Mouse (Mus musculus) heart, adult 18-20 months (tissue): ENCODE data around the gene Rab5c. TPM values are rescaled to one million over a fixed set of nuclear protein-coding genes. Genes with fewer than 3 reads are reported as not detected.

Source experiments
- DNase-seq, 2 experiments: peaks; one replicate each; pipeline ENCODE4 v3.0.0; 2021 to 2022; ENCODE audit warnings: mixed read lengths in 1 of 2
- long read RNA-seq, 2 experiments: library from polyadenylated mRNA; stranded (forward); transcript quantifications; one replicate each; pipeline ENCODE4 v2.0.0; 2021
- total RNA-seq, 2 experiments: library from RNA; stranded (reverse); gene quantifications; 2 replicates each; pipeline ENCODE4 v1.2.3; 2021

The Rab5c gene
- total RNA-seq, result 10 to 100 TPM; 53.9 to 59.8 TPM
- long read RNA-seq, experiment 1, partial matches to known transcripts, result 1 of 8 reads
- long read RNA-seq, experiment 1, other reads (novel, unspliced or antisense), result 3 of 8 reads
- long read RNA-seq, experiment 2, partial matches to known transcripts, result 2 of 8 reads
- long read RNA-seq, experiment 2, other reads (novel, unspliced or antisense), result 4 of 8 reads

DNA sequence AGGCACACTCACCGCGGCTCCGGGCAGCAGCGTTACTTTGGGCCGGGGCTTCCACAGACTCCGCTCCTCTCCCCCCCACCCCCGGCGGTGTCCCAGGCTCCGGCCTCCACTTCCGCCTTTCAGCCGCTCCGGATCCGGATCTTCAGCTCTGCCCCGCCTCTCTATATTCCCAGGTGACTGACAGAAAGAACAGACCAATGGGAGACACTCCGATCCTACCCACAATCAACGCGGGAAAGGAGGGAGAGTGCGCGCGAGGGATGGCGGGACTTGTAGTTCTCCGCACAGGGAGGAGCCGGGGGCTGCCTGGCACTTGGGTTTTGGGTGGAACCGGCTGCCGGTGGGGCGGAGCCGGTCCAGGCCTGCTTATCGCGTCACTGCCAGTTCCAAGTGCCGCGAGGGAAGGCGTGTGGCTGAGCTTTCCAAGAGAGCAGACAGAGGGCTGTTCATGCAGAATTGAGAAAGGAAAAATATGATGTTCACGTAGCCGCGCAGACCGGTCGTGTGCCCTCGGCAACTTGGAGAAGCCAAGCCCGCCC lies at the start of gene Rab5c:
Gene Rab5c (minus strand): TSS at position 150 of the 539 bp plus-strand sequence.
- peak; percentile 99 to 100 for DNase-seq

DNA sequence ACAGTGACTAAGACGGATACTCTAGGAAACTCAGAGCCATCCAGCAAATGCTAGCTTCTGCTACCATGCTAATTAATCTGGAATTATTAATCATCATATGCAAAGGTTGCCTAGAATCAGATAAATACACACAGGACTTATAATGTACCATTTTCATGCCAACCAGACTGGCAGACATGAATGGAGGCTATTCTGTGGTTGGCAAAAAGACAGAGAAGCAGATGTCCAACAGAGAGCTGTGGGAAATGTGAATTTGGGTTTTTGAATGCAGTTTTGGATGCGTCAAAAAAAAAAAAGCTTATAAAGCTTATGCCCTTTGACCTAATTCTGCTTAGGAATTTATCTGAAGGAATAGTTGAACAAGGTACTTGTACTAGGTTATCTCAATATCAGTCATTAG lies 47.8 kb upstream of the Rab5c start:
- DNase-seq, result no peak

- DNase-seq, result no peak
Measured at GRCm38 (mm10) chr11:100784286-100784685, 46.3 kb upstream of the Rab5c start.

GRCm38 (mm10) chr11:100782568-100782967 lies 44.6 kb upstream of the Rab5c start:
- DNase-seq, result no peak

- peak in 1 of 2 experiments; percentile 36 for DNase-seq
Measured at GRCm38 (mm10) chr11:100781763-100782475, 43.9 kb upstream of the Rab5c start.

GRCm38 (mm10) chr11:100780247-100780646 lies 42.2 kb upstream of the Rab5c start:
- no peak for DNase-seq

- no peak for DNase-seq
Measured at GRCm38 (mm10) chr11:100778069-100778468, 40.1 kb upstream of the Rab5c start.

- DNase-seq, result no peak
Measured at GRCm38 (mm10) chr11:100775921-100776320, 37.9 kb upstream of the Rab5c start.

DNA sequence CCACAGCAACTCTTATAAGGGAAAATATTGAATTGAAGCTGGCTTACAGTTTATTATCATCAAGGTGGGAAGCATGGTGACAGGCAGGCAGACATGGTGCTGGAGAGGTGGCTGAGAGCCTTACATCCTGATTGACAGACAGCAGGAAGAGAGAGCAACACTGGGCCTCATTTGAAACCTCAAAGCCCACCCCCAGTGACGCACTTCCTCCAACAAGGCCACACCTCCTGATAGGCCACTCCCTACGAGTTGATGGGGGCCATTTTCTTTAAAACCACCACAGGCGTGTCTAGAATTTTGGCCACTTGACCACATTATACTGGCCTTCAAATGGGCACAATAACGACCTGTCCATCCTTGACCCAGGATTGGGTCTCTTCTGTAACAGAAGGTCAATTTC lies 36.2 kb upstream of the Rab5c start:
- no peak for DNase-seq

GRCm38 (mm10) chr11:100770646-100771408 lies 32.8 kb upstream of the Rab5c start, which contains the start of gene Ghdc:
Gene Ghdc (minus strand): TSS chr11:100770957.
- DNase-seq, result peak; percentile 92 to 95

DNA sequence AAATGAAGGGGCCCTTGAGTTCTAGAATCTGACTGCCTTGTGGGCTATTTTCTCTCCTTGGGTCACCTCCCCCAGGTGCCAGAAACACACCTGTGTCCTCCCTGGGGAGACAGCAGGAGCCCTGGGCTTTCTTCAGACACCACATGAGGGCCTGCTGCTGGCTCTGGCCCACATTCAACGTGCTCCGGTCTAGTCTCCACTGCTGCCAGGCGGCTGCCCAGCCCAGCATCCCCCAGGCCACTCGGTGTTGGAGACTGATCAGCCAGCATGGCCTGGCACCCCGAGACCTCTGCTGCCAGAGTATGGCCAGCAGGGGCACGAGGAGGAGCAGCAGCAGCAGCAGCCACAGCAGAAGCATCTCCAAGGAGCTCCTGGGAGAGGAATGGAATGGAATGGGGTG lies 32.0 kb upstream of the Rab5c start:
- DNase-seq, result no peak

GRCm38 (mm10) chr11:100767871-100768270 lies 29.9 kb upstream of the Rab5c start:
- DNase-seq, result no peak

DNA sequence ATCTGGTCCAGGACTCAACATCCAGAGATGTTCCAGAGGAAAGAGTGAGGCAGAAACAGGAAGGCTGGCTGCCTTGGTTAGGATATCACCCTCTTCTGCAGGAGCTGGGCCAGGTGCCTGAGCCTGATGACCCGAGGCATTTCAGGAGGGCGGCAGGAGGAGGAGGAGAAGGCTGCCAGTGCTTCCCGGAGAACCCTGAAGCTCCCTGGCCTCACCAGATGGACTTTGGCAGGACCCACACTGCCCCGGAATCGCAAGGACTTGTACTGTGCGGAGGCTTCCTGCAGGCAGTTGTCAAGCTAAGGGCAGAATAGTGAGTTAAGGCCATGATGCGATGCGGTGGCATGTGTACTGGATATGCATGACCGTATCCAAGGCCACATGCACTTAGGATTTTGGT lies 28.7 kb upstream of the Rab5c start:
- DNase-seq, result no peak

GRCm38 (mm10) chr11:100762831-100763230 lies 24.8 kb upstream of the Rab5c start, which contains the start of gene Hcrt:
Gene Hcrt (minus strand): TSS chr11:100762931.
- DNase-seq, result no peak

DNA sequence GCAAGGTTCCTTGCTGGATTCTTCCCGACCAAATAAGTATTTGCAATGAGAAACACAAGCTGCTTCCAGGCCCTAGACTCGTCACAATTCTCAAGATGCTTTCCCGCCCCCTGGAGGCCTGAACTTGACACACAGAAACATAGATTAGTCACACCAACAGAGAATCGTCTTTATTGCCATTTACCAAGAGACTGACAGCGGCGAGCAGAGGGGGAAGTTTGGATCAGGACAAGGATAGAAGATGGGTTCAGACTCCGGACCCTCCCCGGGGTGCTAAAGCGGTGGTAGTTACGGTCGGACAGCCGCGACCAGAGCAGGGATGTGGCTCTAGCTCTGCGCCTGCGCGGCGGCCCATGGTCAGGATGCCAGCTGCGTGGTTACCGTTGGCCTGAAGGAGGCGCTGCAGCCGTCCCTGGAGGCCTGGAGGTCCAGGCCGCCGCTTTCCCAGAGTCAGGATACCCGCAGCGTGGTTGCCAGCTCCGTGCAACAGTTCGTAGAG lies 23.6 kb upstream of the Rab5c start:
- DNase-seq, result peak; percentile 87 to 93

DNA sequence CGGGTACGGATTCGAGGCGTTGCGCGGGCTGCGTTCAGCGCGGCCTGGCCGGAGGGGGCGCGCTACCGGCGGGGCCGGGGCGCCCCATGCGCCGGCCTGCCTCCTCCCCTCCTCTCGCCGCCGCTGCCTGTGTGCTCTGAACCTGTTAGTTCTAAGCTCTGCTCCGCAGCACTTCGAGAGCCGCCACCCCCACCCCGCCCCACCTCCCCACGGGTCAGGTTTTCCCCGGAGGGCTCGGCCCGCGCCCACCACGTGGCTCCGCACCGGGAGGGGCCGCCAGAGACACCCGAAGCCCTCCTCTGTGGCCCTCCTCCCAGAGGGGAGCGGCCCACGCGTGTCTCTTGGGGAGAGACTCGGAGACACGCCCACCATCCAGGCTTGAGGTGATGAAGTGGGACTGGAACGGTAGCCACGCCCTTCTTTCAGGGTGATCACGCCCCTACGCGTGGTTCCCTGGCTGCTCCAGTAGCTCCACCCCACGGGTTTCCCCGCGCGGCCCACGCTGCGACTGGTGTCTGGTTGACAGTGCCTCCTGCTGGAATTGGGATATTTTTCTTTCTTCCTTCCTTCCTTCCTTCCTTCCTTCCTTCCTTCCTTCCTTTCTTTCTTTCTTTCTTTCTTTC lies 21.7 kb upstream of the Rab5c start, which contains the start of gene Kcnh4:
Gene Kcnh4 (minus strand): TSS at position 332 of the 623 bp plus-strand sequence.
- DNase-seq, result peak; percentile 22 to 55

DNA sequence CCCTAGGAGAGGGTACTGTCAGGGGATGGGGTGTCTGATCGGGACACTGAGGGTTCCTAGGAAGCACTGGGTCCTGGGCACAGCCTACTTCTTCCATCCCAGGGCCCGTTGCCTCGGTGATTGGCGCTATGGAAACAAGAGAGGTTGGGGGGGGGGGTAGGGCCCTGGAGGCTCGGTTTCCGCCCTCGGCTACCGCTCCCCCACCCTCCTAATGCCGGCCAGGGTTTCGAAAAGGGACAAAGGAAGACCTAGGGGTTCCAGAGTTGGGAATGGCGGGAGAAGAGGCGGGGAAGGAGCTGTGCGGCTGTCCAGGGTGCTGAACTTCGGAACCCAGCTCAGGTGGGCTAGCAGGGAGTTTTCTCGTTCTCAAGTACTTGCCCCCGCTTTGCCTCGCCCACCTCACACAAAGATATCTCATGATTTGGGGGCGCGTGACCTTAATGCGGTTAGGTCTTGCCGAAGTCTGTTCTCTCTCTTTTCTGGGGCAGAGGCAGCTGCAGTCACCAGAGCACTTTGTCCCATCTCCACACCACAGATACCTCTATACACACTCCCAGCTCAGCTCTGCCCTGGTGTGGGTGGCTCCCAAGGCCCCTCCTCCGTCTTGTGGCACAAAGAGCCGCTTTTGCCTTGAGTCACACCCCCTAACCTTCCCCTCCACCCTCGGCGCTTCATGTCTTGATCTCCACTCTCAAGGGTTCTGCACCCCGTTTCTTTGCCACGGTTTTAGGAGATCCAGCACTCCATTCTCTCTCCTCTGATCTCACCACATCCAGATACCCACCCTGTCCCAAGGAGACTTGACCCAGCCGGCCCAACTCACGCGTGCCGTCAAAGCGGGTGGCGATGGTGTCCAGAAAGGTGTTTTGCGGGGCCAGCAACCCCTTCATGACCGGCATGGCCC lies 20.9 kb upstream of the Rab5c start:
- DNase-seq, result peak in 1 of 2 experiments; percentile 63

DNA sequence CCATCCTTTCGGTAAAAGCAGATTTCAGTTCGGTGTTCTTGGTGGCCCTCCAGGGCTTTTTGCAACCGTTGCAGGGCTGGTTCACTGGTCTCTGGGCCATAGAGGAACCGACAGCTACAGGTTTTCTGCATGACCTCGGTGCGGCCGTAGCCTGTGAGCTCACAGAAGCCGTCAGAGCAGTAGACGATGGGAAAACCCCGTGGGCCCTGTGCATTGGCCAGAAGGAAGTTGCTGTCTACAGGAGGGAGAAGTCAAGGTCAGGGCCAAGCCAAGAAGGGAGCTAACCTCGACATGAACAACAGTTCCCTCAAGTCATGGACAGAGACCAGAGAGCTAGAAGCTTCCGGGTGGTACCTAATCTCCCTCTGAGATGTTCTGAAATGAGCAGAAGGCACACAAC lies 19.6 kb upstream of the Rab5c start:
- DNase-seq, result no peak

- no peak for DNase-seq
Measured at GRCm38 (mm10) chr11:100756476-100756875, 18.5 kb upstream of the Rab5c start.

DNA sequence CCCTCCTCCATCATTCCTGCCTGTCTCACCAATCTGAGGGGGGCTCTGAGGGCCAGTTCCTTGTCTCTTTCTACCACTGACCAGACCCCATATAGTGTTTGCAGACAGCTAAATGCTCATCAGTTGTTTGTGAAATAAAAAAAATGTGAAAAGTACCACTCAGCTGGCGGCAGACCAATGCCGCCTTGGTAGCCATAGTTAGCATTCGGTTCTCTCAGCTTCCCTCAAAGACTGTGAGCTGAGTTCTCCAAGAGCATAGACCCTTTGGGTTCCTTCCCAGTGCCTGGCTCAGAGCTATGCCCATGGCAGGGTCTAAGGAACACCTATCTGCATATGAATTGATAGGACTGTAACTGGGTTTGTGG lies 16.7 kb upstream of the Rab5c start:
- DNase-seq, result no peak
